In the genomic region with DNA sequence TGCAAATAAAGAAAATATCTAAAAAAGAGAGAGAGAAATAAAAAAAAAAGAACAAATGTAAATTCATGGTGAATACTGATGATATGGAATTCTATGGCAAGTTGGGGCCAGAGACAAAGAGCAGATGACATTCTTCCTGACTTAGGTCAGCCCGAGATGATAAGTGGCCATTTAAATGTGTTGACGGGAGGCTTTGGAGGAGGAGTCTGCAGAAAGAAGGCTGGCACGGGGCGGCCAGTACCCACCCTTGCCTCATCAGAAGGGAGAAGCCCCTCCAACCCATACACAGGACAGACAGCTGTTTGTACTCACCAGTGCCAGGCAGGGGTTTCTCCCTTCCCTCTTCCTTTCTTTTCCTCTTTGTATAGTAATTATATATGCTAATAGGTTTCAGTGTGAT, we compare ENCODE assay signal across 18 mouse cellular contexts.
"Had no signal": no experiment of that assay in that cellular context is flagged by ENCODE, and none has a peak within 500 bp of the region (broad histone marks: within the 10 kb centered on the region; RNA-seq: fewer than 3 reads in every experiment).

No protein-coding gene starts in this region.

- H3K27ac ChIP-seq: kidney, postnatal 0 days; layer of hippocampus, adult 2 months; limb, embryonic 12.5 days; limb, embryonic 15.5 days; liver, embryonic 14.5 days; macrophage; midbrain, embryonic 12.5 days; neural tube, embryonic 13.5 days had no signal

- DNase-seq: kidney, postnatal 25 days; layer of hippocampus, adult 9-11 months; liver, postnatal 0 days; lung, embryonic 14.5 days; thymus, adult 18-20 months; thymus, postnatal 36 days had no signal

- H3K27me3 ChIP-seq: limb, embryonic 12.5 days; limb, embryonic 15.5 days; neural tube, embryonic 13.5 days had no signal

- H3K9ac ChIP-seq: limb, embryonic 12.5 days; limb, embryonic 15.5 days; liver, embryonic 14.5 days; liver, postnatal 0 days; lung, embryonic 14.5 days; midbrain, embryonic 12.5 days; neural tube, embryonic 13.5 days had no signal

- H3K36me3 ChIP-seq: limb, embryonic 12.5 days; limb, embryonic 15.5 days; midbrain, embryonic 12.5 days; neural tube, embryonic 13.5 days had no signal

- ATAC-seq: liver, postnatal 0 days; lung, postnatal 0 days; midbrain, embryonic 16.5 days had no signal

- H3K9me3 ChIP-seq: limb, embryonic 12.5 days; limb, embryonic 15.5 days; midbrain, embryonic 12.5 days; neural tube, embryonic 13.5 days had no signal

- H3K4me1 ChIP-seq: limb, embryonic 12.5 days; limb, embryonic 15.5 days; midbrain, embryonic 12.5 days; neural tube, embryonic 13.5 days had no signal

- H3K4me3 ChIP-seq: layer of hippocampus, adult 2 months; limb, embryonic 12.5 days; limb, embryonic 15.5 days; midbrain, embryonic 12.5 days; myocyte; neural tube, embryonic 13.5 days had no signal

- H3K4me2 ChIP-seq: limb, embryonic 12.5 days; limb, embryonic 15.5 days; liver, embryonic 11.5 days; lung, embryonic 14.5 days; midbrain, embryonic 12.5 days; neural tube, embryonic 13.5 days had no signal
